Mouse (Mus musculus) midbrain, postnatal 0 days (tissue): ENCODE measurements around the gene Treml4. TPM values are rescaled to one million over a fixed set of nuclear protein-coding genes. Genes with fewer than 3 reads are reported as not detected.

ENCODE experiments used
- ATAC-seq: fragments of 200-750 bp; cut with Nextera tagmentation; 2 replicates; pipeline ENCODE4 v1.8.0; 2017; ENCODE audit warnings: moderate number of reproducible peaks, mild to moderate bottlenecking, moderate TSS enrichment, moderate library complexity; ENCODE audit not compliant: low FRiP score
- DNase-seq: peaks from one replicate; pipeline ENCODE4 v3.0.0-alpha.2; 2015; ENCODE audit warnings: low spot score
- H3K27ac ChIP-seq: fragments of 300-500 bp; sonication (generic); 2 replicates; pipeline ENCODE4 v1.5.1; 2014; ENCODE audit warnings: low read depth, mild to moderate bottlenecking, low read length, mixed read lengths
- H3K27me3 ChIP-seq: fragments of 300-500 bp; sonication (generic); 2 replicates; pipeline ENCODE4 v1.6.1; 2014; ENCODE audit warnings: low read length, control low read depth, mixed read lengths; ENCODE audit not compliant: insufficient read depth
- H3K36me3 ChIP-seq: fragments of 300-500 bp; sonication (generic); 2 replicates; pipeline ENCODE4 v1.6.1; 2014; ENCODE audit warnings: low read length, control low read depth, mixed read lengths; ENCODE audit not compliant: insufficient read depth
- H3K4me1 ChIP-seq: fragments of 300-500 bp; sonication (generic); 2 replicates; pipeline ENCODE4 v1.6.1; 2014; ENCODE audit warnings: mild to moderate bottlenecking, control low read depth, antibody characterized with exemption, low read length, mixed read lengths; ENCODE audit not compliant: insufficient read depth
- H3K4me2 ChIP-seq: fragments of 300-500 bp; sonication (generic); 2 replicates; pipeline ENCODE4 v1.6.1; 2014; ENCODE audit warnings: low read depth, mild to moderate bottlenecking, low read length, mixed read lengths; ENCODE audit not compliant: poor library complexity, severe bottlenecking
- H3K4me3 ChIP-seq: fragments of 300-500 bp; sonication (generic); 2 replicates; pipeline ENCODE4 v1.5.1; 2014; ENCODE audit warnings: low read depth, mild to moderate bottlenecking, low read length, moderate library complexity
- H3K9ac ChIP-seq: fragments of 300-500 bp; sonication (generic); replicated peaks from 2 replicates; pipeline ENCODE4 v1.6.1; 2014; ENCODE audit warnings: mild to moderate bottlenecking, low read length, moderate library complexity, mixed read lengths; ENCODE audit not compliant: poor library complexity, severe bottlenecking
- H3K9me3 ChIP-seq: fragments of 300-500 bp; sonication (generic); 2 replicates; pipeline ENCODE4 v1.6.1; 2016; ENCODE audit warnings: low read length, control low read depth
- CTCF ChIP-seq: IDR thresholded peaks from 2 replicates; pipeline ENCODE4 v1.5.1; 2016; ENCODE audit warnings: antibody characterized with exemption, mild to moderate bottlenecking
- WGBS: fragments of 180-500 bp; shearing (Covaris S2); extraction: QIAGEN DNeasy Blood & Tissue Kit; methylation state at CpG from one replicate; pipeline ENCODE4 v1.1.7; 2014; 5-methylcytosine and 5-hydroxymethylcytosine counted together
- polyA plus RNA-seq: library from polyadenylated mRNA; unstranded; fragments of >200 nt; fragmentation: Nextera tagmentation; extraction: Ambion mirVana; gene quantifications from 2 replicates; pipeline ENCODE4 v1.2.1, GENCODE M21; 2015
- total RNA-seq: library from RNA; depleted of rRNA; stranded (reverse); fragments of >200 nt; gene quantifications from 2 replicates; pipeline ENCODE4 v1.2.3, GENCODE M21; 2014; rRNA removed

Gene Treml4
- total and polyA plus RNA-seq, 2 experiments from 2014 or later: 0.22 to 0.27 TPM

- no peaks in the 10 kb centered on the region for H3K36me3 ChIP-seq
- DNase-seq: no peak
- H3K4me1 ChIP-seq: no peaks in the 10 kb centered on the region
- 88% methylated on average over 5 of the region's 5 CpGs for WGBS
- ATAC-seq: no peak
- no peak overlapping the region for H3K4me3 ChIP-seq
- no peak overlapping the region for H3K27ac ChIP-seq
- H3K9me3 ChIP-seq: no peaks in the 10 kb centered on the region
- TF ChIP-seq CTCF: no peak
- H3K4me2 ChIP-seq: no peak overlapping the region
- H3K9ac ChIP-seq: no peak overlapping the region
- no peaks in the 10 kb centered on the region for H3K27me3 ChIP-seq
Observed at GRCm38 (mm10) chr17:48324258-48324657, 60.2 kb downstream of the Treml4 start.

Other genes starting within 250 kb of the Treml4 start
- gene 1700122O11Rik, start 226.0 kb upstream of the Treml4 start, total RNA-seq: not detected in 2 replicates
- not detected in 2 replicates for gene 1700122O11Rik, start 226.0 kb upstream of the Treml4 start, polyA plus RNA-seq
- not detected in 2 replicates for gene 1700067P10Rik, start 175.0 kb upstream of the Treml4 start, total RNA-seq
- not detected in 2 replicates for gene 1700067P10Rik, start 175.0 kb upstream of the Treml4 start, polyA plus RNA-seq
- not detected in 2 replicates for gene 9830107B12Rik, start 118.0 kb upstream of the Treml4 start, total RNA-seq
- gene 9830107B12Rik, start 118.0 kb upstream of the Treml4 start, polyA plus RNA-seq: not detected in 2 replicates
- gene A530064D06Rik, start 97.0 kb upstream of the Treml4 start, total RNA-seq: not detected in 2 replicates
- not detected in 2 replicates for gene A530064D06Rik, start 97.0 kb upstream of the Treml4 start, polyA plus RNA-seq
- gene Trem1, start 31.5 kb upstream of the Treml4 start, total RNA-seq: not detected in 2 replicates
- gene Trem1, start 31.5 kb upstream of the Treml4 start, polyA plus RNA-seq: not detected in 2 replicates
- not detected in 2 replicates for gene Trem3, start 16.5 kb upstream of the Treml4 start, total RNA-seq
- not detected in 2 replicates for gene Trem3, start 16.5 kb upstream of the Treml4 start, polyA plus RNA-seq
- 0.42 and 0.49 TPM in 2 replicates for gene Treml2, start 35.2 kb downstream of the Treml4 start, total RNA-seq
- 0.06 and 0.07 TPM in 2 replicates for gene Treml2, start 35.2 kb downstream of the Treml4 start, polyA plus RNA-seq
- gene B430306N03Rik, start 51.8 kb downstream of the Treml4 start, total RNA-seq: 0.16 TPM in 1 of 2 replicates, not detected in the other
- gene B430306N03Rik, start 51.8 kb downstream of the Treml4 start, polyA plus RNA-seq: 0.06 and 0.10 TPM in 2 replicates
- gene Trem2, start 82.1 kb downstream of the Treml4 start, total RNA-seq: 10.9 and 23.6 TPM in 2 replicates
- 8.2 and 8.4 TPM in 2 replicates for gene Trem2, start 82.1 kb downstream of the Treml4 start, polyA plus RNA-seq
- 0.66 TPM in 1 of 2 replicates, not detected in the other for gene Treml1, start 95.6 kb downstream of the Treml4 start, total RNA-seq
- gene Treml1, start 95.6 kb downstream of the Treml4 start, polyA plus RNA-seq: 0.21 TPM in 1 of 2 replicates, not detected in the other
- 22.7 and 30.9 TPM in 2 replicates for gene Nfya, start 145.6 kb downstream of the Treml4 start, total RNA-seq
- gene Nfya, start 145.6 kb downstream of the Treml4 start, polyA plus RNA-seq: 3.8 and 4.1 TPM in 2 replicates
- 12.9 and 15.0 TPM in 2 replicates for gene Oard1, start 145.7 kb downstream of the Treml4 start, total RNA-seq
- gene Oard1, start 145.7 kb downstream of the Treml4 start, polyA plus RNA-seq: 28.0 and 30.2 TPM in 2 replicates
- 0.11 and 0.80 TPM in 2 replicates for gene Apobec2, start 168.6 kb downstream of the Treml4 start, total RNA-seq
- 0.31 and 0.32 TPM in 2 replicates for gene Apobec2, start 168.6 kb downstream of the Treml4 start, polyA plus RNA-seq
- 0.22 and 0.85 TPM in 2 replicates for gene Tspo2, start 187.2 kb downstream of the Treml4 start, total RNA-seq
- gene Tspo2, start 187.2 kb downstream of the Treml4 start, polyA plus RNA-seq: 0.74 and 1.4 TPM in 2 replicates
- gene Unc5cl, start 190.6 kb downstream of the Treml4 start, total RNA-seq: 0.19 and 0.49 TPM in 2 replicates
- gene Unc5cl, start 190.6 kb downstream of the Treml4 start, polyA plus RNA-seq: 0.06 and 0.32 TPM in 2 replicates